Mouse (Mus musculus) kidney, postnatal 10 days (tissue): ENCODE data around the gene Phyhd1.

Experiments
- DNase-seq: peaks from one replicate; pipeline ENCODE4 v3.0.0; 2021; ENCODE audit warnings: mixed read lengths

Gene Phyhd1

GRCm38 (mm10) chr2:30285416-30286181, 19.6 kb downstream of the Phyhd1 start:
- peak; percentile 48 for DNase-seq

- peak; percentile 99 for DNase-seq
These were observed 20.4 kb downstream of the Phyhd1 start, which contains the start of the genes Dolk and Nup188 for GRCm38 (mm10) chr2:30286192-30287026. TSS of gene Dolk (minus strand) at chr2:30286334. TSS of gene Nup188 (plus strand) at chr2:30286397.

GRCm38 (mm10) chr2:30287027-30287373, 21.0 kb downstream of the Phyhd1 start:
- peak; percentile 35 for DNase-seq

- no peak for DNase-seq
These were observed 33.5 kb downstream of the Phyhd1 start for GRCm38 (mm10) chr2:30299525-30299924.

- DNase-seq, result no peak
These were observed 34.0 kb downstream of the Phyhd1 start for GRCm38 (mm10) chr2:30299966-30300365.

GRCm38 (mm10) chr2:30306087-30306486, 40.1 kb downstream of the Phyhd1 start:
- DNase-seq, result no peak

GRCm38 (mm10) chr2:30309351-30309750, 43.3 kb downstream of the Phyhd1 start:
- DNase-seq, result no peak

- DNase-seq, result no peak
These were observed 45.5 kb downstream of the Phyhd1 start for GRCm38 (mm10) chr2:30311481-30311880.

- no peak for DNase-seq
These were observed 50.1 kb downstream of the Phyhd1 start for GRCm38 (mm10) chr2:30316136-30316535.

GRCm38 (mm10) chr2:30316955-30317354, 51.0 kb downstream of the Phyhd1 start:
- no peak for DNase-seq

GRCm38 (mm10) chr2:30319260-30319659, 53.3 kb downstream of the Phyhd1 start:
- no peak for DNase-seq

- DNase-seq, result no peak
These were observed 57.1 kb downstream of the Phyhd1 start for GRCm38 (mm10) chr2:30323111-30323510.

GRCm38 (mm10) chr2:30325296-30325695, 59.3 kb downstream of the Phyhd1 start:
- no peak for DNase-seq

GRCm38 (mm10) chr2:30327276-30327675, 61.3 kb downstream of the Phyhd1 start:
- DNase-seq, result no peak

GRCm38 (mm10) chr2:30328791-30329190, 62.8 kb downstream of the Phyhd1 start:
- no peak for DNase-seq
